Mouse (Mus musculus) gastrocnemius, postnatal 10 days (tissue): ENCODE measurements around the gene Lhfpl5. TPM values are rescaled to one million over a fixed set of nuclear protein-coding genes. Genes with fewer than 3 reads are reported as not detected.

Experiments
- DNase-seq: peaks from one replicate; pipeline ENCODE4 v3.0.0; 2021; ENCODE audit warnings: mixed read lengths
- microRNA-seq, 2 experiments: library from miRNA; unstranded; fragments of <30 nt; microRNA quantifications; one replicate each; pipeline ENCODE4 v1.2.0; 2021
- total RNA-seq, 2 experiments: library from RNA; stranded (reverse); gene quantifications; 2 replicates each; pipeline ENCODE4 v1.2.3; 2021

Gene Lhfpl5
- total RNA-seq, 2 experiments from 2014 or later = not detected

GRCm38 (mm10) chr17:28628248-28629124 lies 53.0 kb downstream of the Lhfpl5 start:
- no peak for DNase-seq

- no peak for DNase-seq
These were observed 53.7 kb downstream of the Lhfpl5 start for GRCm38 (mm10) chr17:28629125-28629524.

Small RNAs within 50 kb of the gene (microRNA-seq; reads per million reads assigned to microRNA genes)
- 0 reads per million in 2 experiments for gene Gm25195
- 0 reads per million in 2 experiments for gene Mir6969

Other genes starting within 250 kb of the Lhfpl5 start
- 100 to 1,000 TPM; 699 to 738 TPM for gene Rpl10a, start 247.2 kb upstream of the Lhfpl5 start, total RNA-seq
- gene Tead3, start 224.8 kb upstream of the Lhfpl5 start, total RNA-seq = 10 to 100 TPM in 1 of 2 experiments, 1 to 10 TPM in 1; 10.0 to 14.8 TPM
- under 1 TPM; 0.40 to 0.50 TPM for gene Tulp1, start 210.4 kb upstream of the Lhfpl5 start, total RNA-seq
- gene Fkbp5, start 58.1 kb upstream of the Lhfpl5 start, total RNA-seq = 10 to 100 TPM in 1 of 2 experiments, 1 to 10 TPM in 1; 6.0 to 14.4 TPM
- not detected for gene Armc12, start 44.8 kb upstream of the Lhfpl5 start, total RNA-seq
- not detected for gene Clpsl2, start 26.2 kb upstream of the Lhfpl5 start, total RNA-seq
- not detected for gene Clps, start 14.9 kb upstream of the Lhfpl5 start, total RNA-seq
- gene Srpk1, start 47.1 kb downstream of the Lhfpl5 start, total RNA-seq = 10 to 100 TPM; 28.5 to 36.2 TPM
- 1 to 10 TPM; 1.2 TPM for gene Slc26a8, start 114.6 kb downstream of the Lhfpl5 start, total RNA-seq
- 10 to 100 TPM; 59.8 to 62.8 TPM for gene Mapk14, start 115.7 kb downstream of the Lhfpl5 start, total RNA-seq
- under 1 TPM in 1 of 2 experiments, not detected in 1; 0.93 TPM for gene AC170998.1, start 150.4 kb downstream of the Lhfpl5 start, total RNA-seq
- under 1 TPM; 0.90 to 0.92 TPM for gene Mapk13, start 193.7 kb downstream of the Lhfpl5 start, total RNA-seq
- 10 to 100 TPM; 14.9 to 18.1 TPM for gene Brpf3, start 225.4 kb downstream of the Lhfpl5 start, total RNA-seq